Mouse (Mus musculus) midbrain, embryonic 14.5 days (tissue): ENCODE data around the gene Ldha. TPM values are rescaled to one million over a fixed set of nuclear protein-coding genes. Genes with fewer than 3 reads are reported as not detected.
"Not testable (repeated sequence)": the region's sequence is repeated elsewhere in the genome, so short reads cannot be mapped to it uniquely, and the experiment has no call there.

Experiments used
- ATAC-seq: fragments of 200-750 bp; cut with Nextera tagmentation; 2 replicates; pipeline ENCODE4 v1.8.0; 2017; ENCODE audit warnings: moderate number of reproducible peaks, moderate library complexity; ENCODE audit not compliant: low FRiP score, low TSS enrichment
- DNase-seq: peaks from one replicate; pipeline ENCODE4 v3.0.0-alpha.2; 2015
- H3K27ac ChIP-seq: fragments of 300-500 bp; sonication (generic); replicated peaks from 2 replicates; pipeline ENCODE4 v1.5.1; 2014; ENCODE audit warnings: mild to moderate bottlenecking, low read depth, low read length, moderate library complexity
- H3K27me3 ChIP-seq: fragments of 300-500 bp; sonication (generic); 2 replicates; pipeline ENCODE4 v1.6.1; 2014; ENCODE audit warnings: low read length, control low read depth, mixed read lengths; ENCODE audit not compliant: control insufficient read depth, insufficient read depth
- H3K36me3 ChIP-seq: fragments of 300-500 bp; sonication (generic); 2 replicates; pipeline ENCODE4 v1.6.1; 2014; ENCODE audit warnings: low read length, control low read depth; ENCODE audit not compliant: control insufficient read depth, insufficient read depth
- H3K4me1 ChIP-seq: fragments of 300-500 bp; sonication (generic); 2 replicates; pipeline ENCODE4 v1.6.1; 2014; ENCODE audit warnings: mild to moderate bottlenecking, antibody characterized with exemption, low read length, control low read depth; ENCODE audit not compliant: control insufficient read depth, insufficient read depth
- H3K4me2 ChIP-seq: fragments of 300-500 bp; sonication (generic); 2 replicates; pipeline ENCODE4 v1.6.1; 2014; ENCODE audit warnings: mild to moderate bottlenecking, low read length, moderate library complexity
- H3K4me3 ChIP-seq: fragments of 300-500 bp; sonication (generic); replicated peaks from 2 replicates; pipeline ENCODE4 v1.5.1; 2014; ENCODE audit warnings: low read depth, low read length
- H3K9ac ChIP-seq: fragments of 300-500 bp; sonication (generic); replicated peaks from 2 replicates; pipeline ENCODE4 v1.6.1; 2014; ENCODE audit warnings: mild to moderate bottlenecking, low read length, moderate library complexity
- H3K9me3 ChIP-seq: fragments of 300-500 bp; sonication (generic); 2 replicates; pipeline ENCODE4 v1.6.1; 2016; ENCODE audit warnings: low read length, control low read depth, mixed read lengths; ENCODE audit not compliant: control insufficient read depth
- WGBS: fragments of 180-500 bp; shearing (Covaris S2); extraction: QIAGEN DNeasy Blood & Tissue Kit; methylation state at CpG from one replicate; pipeline ENCODE4 v1.1.7; 2014; 5-methylcytosine and 5-hydroxymethylcytosine counted together
- polyA plus RNA-seq: library from polyadenylated mRNA; unstranded; fragments of >200 nt; fragmentation: Nextera tagmentation; extraction: Ambion mirVana; gene quantifications from 2 replicates; pipeline ENCODE4 v1.2.1, GENCODE M21; 2014

The Ldha gene
- polyA plus RNA-seq, 1 experiment from 2014 or later, result 442 TPM

DNA sequence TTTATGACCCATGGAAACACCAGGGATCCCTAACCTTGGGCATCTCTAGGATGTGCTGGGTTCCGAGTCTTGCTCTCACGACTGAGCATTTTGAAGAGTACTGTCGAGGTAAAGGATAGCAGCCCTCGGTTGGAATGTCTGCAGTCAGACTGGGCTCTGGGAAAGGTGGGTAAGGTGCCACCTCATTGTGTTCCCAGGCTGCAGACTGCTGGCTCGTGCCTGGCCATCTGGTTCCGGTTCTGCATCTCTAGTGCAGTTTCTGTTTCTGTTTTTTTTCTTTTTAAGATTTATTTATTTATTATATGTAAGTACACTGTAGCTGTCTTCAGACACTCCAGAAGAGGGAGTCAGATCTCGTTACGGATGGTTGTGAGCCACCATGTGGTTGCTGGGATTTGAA is 40.7 kb downstream of the Ldha start:
- 93% methylated on average over 7 of the region's 8 CpGs for WGBS
- not testable (repeated sequence) for DNase-seq, H3K27me3 ChIP-seq, H3K9me3 ChIP-seq, H3K27ac ChIP-seq, ATAC-seq, H3K4me3 ChIP-seq, H3K4me2 ChIP-seq, H3K9ac ChIP-seq, H3K4me1 ChIP-seq
- H3K36me3 ChIP-seq, result peaks cover 29% of the 10 kb centered on the region

DNA sequence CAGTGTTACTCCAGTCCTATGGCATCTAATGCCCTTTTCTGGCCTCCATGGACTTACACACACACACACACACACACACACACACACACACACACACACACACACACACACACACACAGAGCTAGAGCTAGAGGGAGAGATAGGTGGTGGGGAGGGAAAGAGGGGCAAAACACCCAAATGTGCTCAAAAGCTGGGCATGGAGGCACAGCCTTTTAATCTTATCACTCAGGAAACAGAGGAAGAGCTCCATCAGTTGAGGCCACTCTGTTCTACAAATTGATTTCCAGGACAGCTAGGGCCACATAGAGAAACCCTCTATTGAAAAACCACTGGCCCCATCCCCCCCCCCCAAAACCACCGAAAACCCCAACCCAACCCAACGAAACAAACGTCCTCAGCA is 42.0 kb downstream of the Ldha start:
- Histone ChIP-seq H3K9me3 (no peaks in the 10 kb centered on the region), H3K27ac (no peak overlapping the region), H3K4me3 (no peak overlapping the region), H3K36me3 (peaks cover 42% of the 10 kb centered on the region), H3K4me1 (no peaks in the 10 kb centered on the region), H3K4me2 (no peak overlapping the region), H3K9ac (no peak overlapping the region), H3K27me3 (no peaks in the 10 kb centered on the region)
- ATAC-seq (no peak), DNase-seq (no peak)
- 91% methylated on average over 3 of the region's 3 CpGs for WGBS

DNA sequence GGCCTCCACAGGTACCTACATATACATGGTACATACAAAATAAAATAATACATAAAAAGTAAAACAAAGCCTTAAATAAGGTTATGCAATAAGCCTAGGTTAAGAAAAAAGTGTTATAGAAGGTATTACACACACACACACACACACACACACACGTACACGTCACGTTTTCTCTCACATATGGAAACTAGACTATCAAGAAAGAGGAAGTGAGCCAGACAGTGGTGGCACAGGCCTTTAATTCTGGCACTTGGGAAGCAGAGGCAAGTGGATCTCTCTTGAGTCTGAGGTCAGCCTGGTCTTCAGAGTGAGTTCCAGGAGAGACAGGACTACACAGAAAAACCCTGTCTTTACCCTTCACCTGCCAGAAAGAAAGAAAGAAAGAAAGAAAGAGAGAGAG is 54.2 kb downstream of the Ldha start:
- H3K36me3 ChIP-seq, result peaks cover 88% of the 10 kb centered on the region
- ATAC-seq, result no peak

DNA sequence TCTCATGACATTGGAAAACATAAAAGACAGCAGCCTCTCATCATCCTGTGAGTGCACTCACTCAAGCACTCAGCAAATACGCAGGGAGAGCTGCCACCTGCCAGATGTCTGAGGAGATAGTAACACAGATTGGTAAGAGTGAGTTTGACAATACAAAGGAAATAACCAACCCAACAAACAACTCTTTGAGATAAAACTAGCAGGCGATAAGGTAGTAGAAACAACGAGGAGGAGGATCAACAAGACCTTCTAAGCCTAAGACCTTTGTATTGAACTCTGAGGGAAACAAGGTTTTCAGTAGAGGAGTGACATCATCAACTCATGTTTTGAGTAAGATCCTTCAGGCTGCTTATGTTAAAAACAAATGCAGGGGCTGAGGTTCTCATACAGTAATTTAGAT is 58.1 kb downstream of the Ldha start:
- Histone ChIP-seq H3K9me3 (no peaks in the 10 kb centered on the region), H3K9ac (no peak overlapping the region), H3K4me2 (no peak overlapping the region), H3K4me3 (no peak overlapping the region), H3K36me3 (peaks cover 86% of the 10 kb centered on the region), H3K27me3 (no peaks in the 10 kb centered on the region), H3K27ac (no peak overlapping the region), H3K4me1 (no peaks in the 10 kb centered on the region)
- WGBS, result 95% methylated on average over 3 of the region's 3 CpGs
- DNase-seq, result no peak
- ATAC-seq, result no peak

More for the DNA sequence above, 54.2 kb downstream of the Ldha start:
- H3K4me2 ChIP-seq, result no peak overlapping the region
- no peak overlapping the region for H3K4me3 ChIP-seq
- 97% methylated on average over 3 of the region's 3 CpGs for WGBS
- H3K9me3 ChIP-seq, result no peaks in the 10 kb centered on the region
- H3K27ac ChIP-seq, result no peak overlapping the region
- no peaks in the 10 kb centered on the region for H3K4me1 ChIP-seq
- no peak for DNase-seq
- H3K27me3 ChIP-seq, result no peaks in the 10 kb centered on the region
- H3K9ac ChIP-seq, result no peak overlapping the region

Other genes starting within 250 kb of the Ldha start
- gene Sergef, start 201.7 kb upstream of the Ldha start, polyA plus RNA-seq, result 31.1 and 36.5 TPM in 2 replicates
- gene Tph1, start 168.9 kb upstream of the Ldha start, polyA plus RNA-seq, result 0.28 and 0.32 TPM in 2 replicates
- gene Saal1, start 130.8 kb upstream of the Ldha start, polyA plus RNA-seq, result 13.4 and 19.5 TPM in 2 replicates
- gene Saa3, start 125.8 kb upstream of the Ldha start, polyA plus RNA-seq, result not detected in 2 replicates
- gene Saa4, start 108.9 kb upstream of the Ldha start, polyA plus RNA-seq, result not detected in 2 replicates
- not detected in 2 replicates for gene Saa1, start 98.5 kb upstream of the Ldha start, polyA plus RNA-seq
- gene Saa2, start 89.7 kb upstream of the Ldha start, polyA plus RNA-seq, result not detected in 2 replicates
- gene Hps5, start 45.4 kb upstream of the Ldha start, polyA plus RNA-seq, result 11.3 and 13.8 TPM in 2 replicates
- gene Gtf2h1, start 45.4 kb upstream of the Ldha start, polyA plus RNA-seq, result 38.1 and 47.2 TPM in 2 replicates
- gene Ldhc, start 19.7 kb downstream of the Ldha start, polyA plus RNA-seq, result 0.20 and 0.50 TPM in 2 replicates
- gene Tsg101, start 78.5 kb downstream of the Ldha start, polyA plus RNA-seq, result 417 and 445 TPM in 2 replicates
- 3.9 and 7.1 TPM in 2 replicates for gene Uevld, start 117.1 kb downstream of the Ldha start, polyA plus RNA-seq
- not detected in 2 replicates for gene Gm9999, start 142.1 kb downstream of the Ldha start, polyA plus RNA-seq
- gene Spty2d1, start 166.9 kb downstream of the Ldha start, polyA plus RNA-seq, result 5.8 and 8.9 TPM in 2 replicates
- gene Tmem86a, start 209.1 kb downstream of the Ldha start, polyA plus RNA-seq, result 18.5 and 19.7 TPM in 2 replicates